Mouse (Mus musculus) adrenal gland, postnatal 14 days (tissue): ENCODE measurements around the gene Pkmyt1. TPM values are rescaled to one million over a fixed set of nuclear protein-coding genes. Genes with fewer than 3 reads are reported as not detected.

Source experiments
- DNase-seq: peaks from one replicate; pipeline ENCODE4 v3.0.0; 2021; ENCODE audit warnings: mixed read lengths
- long read RNA-seq, 2 experiments: library from polyadenylated mRNA; stranded (forward); transcript quantifications; one replicate each; pipeline ENCODE4 v2.0.0; 2021
- total RNA-seq: library from RNA; stranded (reverse); gene quantifications from 2 replicates; pipeline ENCODE4 v1.2.3, GENCODE M21; 2021

Gene Pkmyt1
- 9.7 and 11.3 TPM in 2 replicates for total RNA-seq
- long read RNA-seq, experiment 1, transcript Pkmyt1-201 (8 exons, 2,040 nt) = major isoform, 15 of 25 reads
- long read RNA-seq, experiment 1, partial matches to known transcripts = 3 of 25 reads
- long read RNA-seq, experiment 1, other reads (novel, unspliced or antisense) = 7 of 25 reads
- long read RNA-seq, experiment 2, partial matches to known transcripts = 3 of 10 reads
- long read RNA-seq, experiment 2, other reads (novel, unspliced or antisense) = 3 of 10 reads

GRCm38 (mm10) chr17:23725999-23726757 lies at the start of gene Pkmyt1:
Pkmyt1 (plus strand) TSS chr17:23726336.
- DNase-seq = peak; percentile 98

GRCm38 (mm10) chr17:23676473-23677031 lies 49.6 kb upstream of the Pkmyt1 start:
- DNase-seq = peak; percentile 90

- peak; percentile 92 for DNase-seq
These were observed 48.9 kb upstream of the Pkmyt1 start, which contains the start of gene Tnfrsf12a for GRCm38 (mm10) chr17:23677236-23677679. Tnfrsf12a (minus strand) TSS chr17:23677468.

- no peak for DNase-seq
These were observed 46.9 kb upstream of the Pkmyt1 start, which contains the start of gene Cldn6 for GRCm38 (mm10) chr17:23679127-23679835. Cldn6 (plus strand) TSS chr17:23679249.

- DNase-seq = no peak
These were observed 45.8 kb upstream of the Pkmyt1 start for GRCm38 (mm10) chr17:23680336-23680735.

GRCm38 (mm10) chr17:23681086-23681485 lies 45.0 kb upstream of the Pkmyt1 start:
- peak; percentile 70 for DNase-seq

GRCm38 (mm10) chr17:23682092-23682491 lies 44.0 kb upstream of the Pkmyt1 start:
- DNase-seq = no peak

GRCm38 (mm10) chr17:23682530-23682929 lies 43.6 kb upstream of the Pkmyt1 start:
- DNase-seq = no peak

GRCm38 (mm10) chr17:23683226-23683625 lies 42.9 kb upstream of the Pkmyt1 start:
- no peak for DNase-seq

GRCm38 (mm10) chr17:23683856-23684672 lies 42.1 kb upstream of the Pkmyt1 start, which contains the start of gene Cldn9:
Cldn9 (minus strand) TSS chr17:23684026.
- no peak for DNase-seq

- no peak for DNase-seq
These were observed 31.6 kb upstream of the Pkmyt1 start for GRCm38 (mm10) chr17:23694491-23694890.

- DNase-seq = no peak
These were observed 30.3 kb upstream of the Pkmyt1 start for GRCm38 (mm10) chr17:23695801-23696200.

- peak; percentile 60 for DNase-seq
These were observed 26.7 kb upstream of the Pkmyt1 start for GRCm38 (mm10) chr17:23699131-23700077.

- DNase-seq = peak; percentile 96
These were observed 26.1 kb upstream of the Pkmyt1 start for GRCm38 (mm10) chr17:23700079-23700478.

GRCm38 (mm10) chr17:23703301-23703700 lies 22.8 kb upstream of the Pkmyt1 start:
- no peak for DNase-seq

GRCm38 (mm10) chr17:23704741-23705140 lies 21.4 kb upstream of the Pkmyt1 start:
- no peak for DNase-seq

- no peak for DNase-seq
These were observed 20.5 kb upstream of the Pkmyt1 start for GRCm38 (mm10) chr17:23705525-23706104.

GRCm38 (mm10) chr17:23706212-23706611 lies 19.9 kb upstream of the Pkmyt1 start:
- DNase-seq = peak; percentile 89

- no peak for DNase-seq
These were observed 9.1 kb upstream of the Pkmyt1 start for GRCm38 (mm10) chr17:23717003-23717402.

GRCm38 (mm10) chr17:23719455-23719854 lies 6.7 kb upstream of the Pkmyt1 start:
- DNase-seq = no peak
